Comparison of ENCODE assay signal across 8 mouse cellular contexts in the genomic region with DNA sequence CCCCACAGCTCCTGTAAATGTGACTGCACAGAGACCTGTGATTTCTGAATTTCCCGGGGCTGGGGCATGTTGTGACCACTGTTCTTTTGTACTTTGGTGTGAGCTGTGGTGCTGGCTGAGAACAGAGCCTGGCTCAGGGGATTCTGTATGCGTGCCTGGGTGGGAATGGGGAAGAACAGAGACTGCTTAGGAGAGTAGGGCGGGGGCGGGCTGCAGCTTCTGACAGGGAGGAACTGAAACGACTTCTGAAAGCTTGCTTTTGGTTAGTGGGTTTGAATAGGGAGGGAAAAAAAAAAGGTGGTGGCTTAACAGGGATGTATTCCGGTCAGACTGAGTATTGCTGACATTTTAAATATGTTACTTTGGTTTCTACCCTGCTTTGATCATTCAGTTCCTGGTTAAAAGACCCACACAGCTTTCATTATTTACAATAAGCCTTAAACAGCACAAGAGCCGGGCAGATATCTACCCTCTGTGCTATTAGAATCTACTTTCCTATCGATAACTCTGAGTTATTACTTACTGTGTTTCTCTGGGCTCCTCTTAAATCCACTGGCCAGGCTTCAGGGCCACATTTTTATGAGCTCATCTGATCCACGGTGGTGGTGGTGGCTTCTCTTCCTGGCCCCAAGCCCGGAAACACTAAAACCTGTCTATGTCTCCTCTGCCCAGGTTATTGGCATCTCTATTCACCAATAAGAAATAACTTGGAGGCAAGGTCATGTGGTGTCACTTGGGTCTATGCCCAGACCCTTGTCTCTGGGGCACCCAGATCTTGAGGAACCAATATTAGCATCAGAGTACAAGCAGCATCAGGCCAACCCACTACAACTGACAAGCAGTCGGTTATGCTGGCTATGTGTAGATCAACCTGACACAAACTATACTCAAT. TPM values are rescaled to one million over a fixed set of nuclear protein-coding genes. Genes with fewer than 3 reads are reported as not detected.
DNase-seq lines count a peak whose midpoint lies in the region; ATAC-seq and TF ChIP-seq lines count a peak whose summit lies in the region.

No protein-coding gene starts in this region.

- 52% methylated on average over 11 of the region's 11 CpGs for WGBS in intestine, postnatal 0 days
- WGBS in intestine, embryonic 16.5 days, result 50% methylated on average over 11 of the region's 11 CpGs
- WGBS in liver, embryonic 16.5 days (ENCODE audit: insufficient replicate concordance), result 26% methylated on average over 11 of the region's 11 CpGs
- 48% methylated on average over 11 of the region's 11 CpGs for WGBS in hindbrain, embryonic 13.5 days

- H3K9ac ChIP-seq in intestine, postnatal 0 days (ENCODE audit: low read depth, low read length), result no peak overlapping the region
- no peak overlapping the region for H3K9ac ChIP-seq in intestine, embryonic 16.5 days (ENCODE audit: low read depth, low read length)
- H3K9ac ChIP-seq in liver, embryonic 16.5 days (ENCODE audit: low read depth, low read length), result no peak overlapping the region; the same call in 1 of the 2 replicates
- no peak overlapping the region for H3K9ac ChIP-seq in hindbrain, embryonic 13.5 days

- no peak overlapping the region for H3K27ac ChIP-seq in intestine, postnatal 0 days (ENCODE audit: low read depth, low read length)
- H3K27ac ChIP-seq in intestine, embryonic 16.5 days (ENCODE audit: low read length), result no peak overlapping the region; the same call in 1 of the 2 replicates
- H3K27ac ChIP-seq in liver, embryonic 16.5 days (ENCODE audit: low read length), result peak overlapping the region; percentile 19; the same call in 1 of the 2 replicates
- H3K27ac ChIP-seq in hindbrain, embryonic 13.5 days, result no peak overlapping the region

- TF ChIP-seq CTCF in intestine, postnatal 0 days (IDR thresholded peaks at IDR 0.05; ENCODE audit: low read depth), result no peak

- intact Hi-C loops in left cerebral cortex, postnatal 25 days (cut with DNase I), result no loop called here

- H3K4me2 ChIP-seq in intestine, postnatal 0 days (replicated peaks; ENCODE audit: low read depth), result peak overlapping the region; percentile 59
- no peak overlapping the region for H3K4me2 ChIP-seq in intestine, embryonic 16.5 days (ENCODE audit: low read depth, low read length)
- 0 out of 2 replicates have a peak overlapping the region, but pooled peaks have one; percentile 13 for H3K4me2 ChIP-seq in liver, embryonic 16.5 days (ENCODE audit: low read depth, low read length)
- no peak overlapping the region for H3K4me2 ChIP-seq in hindbrain, embryonic 13.5 days

- H3K9me3 ChIP-seq in intestine, postnatal 0 days (ENCODE audit: control insufficient read depth), result no peaks in the 10 kb centered on the region
- H3K9me3 ChIP-seq in intestine, embryonic 16.5 days (ENCODE audit: control insufficient read depth, low read length), result no peaks in the 10 kb centered on the region; the same call in 1 of the 2 replicates
- H3K9me3 ChIP-seq in liver, embryonic 16.5 days (replicated peaks; ENCODE audit: control insufficient read depth, low read length), result no peaks in the 10 kb centered on the region
- no peaks in the 10 kb centered on the region for H3K9me3 ChIP-seq in hindbrain, embryonic 13.5 days

- H3K27me3 ChIP-seq in intestine, postnatal 0 days (replicated peaks; ENCODE audit: control insufficient read depth, insufficient read depth, low read length), result no peaks in the 10 kb centered on the region
- H3K27me3 ChIP-seq in intestine, embryonic 16.5 days (replicated peaks; ENCODE audit: control insufficient read depth, insufficient read depth, low read length), result no peaks in the 10 kb centered on the region
- no peaks in the 10 kb centered on the region for H3K27me3 ChIP-seq in liver, embryonic 16.5 days (ENCODE audit: control insufficient read depth, insufficient read depth, low read depth, low read length)
- peaks cover 7% of the 10 kb centered on the region; the same call in 1 of the 2 replicates for H3K27me3 ChIP-seq in hindbrain, embryonic 13.5 days

- H3K36me3 ChIP-seq in intestine, postnatal 0 days (ENCODE audit: control insufficient read depth, insufficient read depth), result no peaks in the 10 kb centered on the region
- H3K36me3 ChIP-seq in intestine, embryonic 16.5 days (ENCODE audit: control insufficient read depth, insufficient read depth, low read length), result no peaks in the 10 kb centered on the region
- no peaks in the 10 kb centered on the region for H3K36me3 ChIP-seq in liver, embryonic 16.5 days (ENCODE audit: control insufficient read depth, insufficient read depth)
- H3K36me3 ChIP-seq in hindbrain, embryonic 13.5 days, result no peaks in the 10 kb centered on the region

- DNase-seq in T-cell, adult 2 months (ENCODE audit: low spot score), result peak; percentile 75
- DNase-seq in heart, adult 8-10 months (ENCODE audit: low spot score), result peak; percentile 52
- peak; percentile 65 for DNase-seq in thymus, postnatal 4 days
- no peak for DNase-seq in left cerebral cortex, postnatal 25 days (ENCODE audit: low spot score in 2 of 2)

- H3K4me1 ChIP-seq in intestine, postnatal 0 days (replicated peaks; ENCODE audit: control insufficient read depth, insufficient read depth, low read length), result no peaks in the 10 kb centered on the region
- no peaks in the 10 kb centered on the region for H3K4me1 ChIP-seq in intestine, embryonic 16.5 days (ENCODE audit: control insufficient read depth, insufficient read depth, low read length)
- no peaks in the 10 kb centered on the region for H3K4me1 ChIP-seq in liver, embryonic 16.5 days (ENCODE audit: control insufficient read depth, low read depth, low read length)
- H3K4me1 ChIP-seq in hindbrain, embryonic 13.5 days (replicated peaks), result no peaks in the 10 kb centered on the region

- no peak for ATAC-seq in intestine, postnatal 0 days
- no peak for ATAC-seq in intestine, embryonic 16.5 days
- ATAC-seq in liver, embryonic 16.5 days (ENCODE audit: low read depth), result no peak
- no peak for ATAC-seq in hindbrain, embryonic 13.5 days (ENCODE audit: low FRiP score)

- H3K4me3 ChIP-seq in intestine, postnatal 0 days (ENCODE audit: low read depth, low read length), result peak overlapping the region; percentile 24; the same call in 1 of the 2 replicates
- H3K4me3 ChIP-seq in intestine, embryonic 16.5 days (ENCODE audit: low read length), result no peak overlapping the region
- H3K4me3 ChIP-seq in liver, embryonic 16.5 days (ENCODE audit: low read depth, low read length), result peak overlapping the region; percentile 48
- H3K4me3 ChIP-seq in hindbrain, embryonic 13.5 days, result no peak overlapping the region

RNA-seq across cellular contexts. Expression of gene Slfn2, which starts 2.0 kb away (rescaled TPM):
- polyA plus RNA-seq in intestine, postnatal 0 days (2015; fragmentation: Nextera tagmentation; extraction: Ambion mirVana), result 21.0 and 21.5 TPM in 2 replicates
- 6.1 and 6.9 TPM in 2 replicates for polyA plus RNA-seq in intestine, embryonic 16.5 days (2015; fragmentation: Nextera tagmentation; extraction: Ambion mirVana)
- total RNA-seq in heart, adult 8-10 months (2022), result 1 to 10 TPM; 1.8 to 4.6 (median 2.3) TPM
- polyA plus RNA-seq in liver, embryonic 16.5 days (2015; fragmentation: Nextera tagmentation; extraction: Ambion mirVana), result 11.2 and 11.7 TPM in 2 replicates
- 1.3 TPM in 2 replicates for polyA plus RNA-seq in hindbrain, embryonic 13.5 days (2015; fragmentation: Nextera tagmentation; extraction: Ambion mirVana)
- total RNA-seq in left cerebral cortex, postnatal 25 days (2021), result 1 to 10 TPM; 1.3 to 1.6 TPM

RNA-seq across cellular contexts. Expression of gene Slfn8, which starts 46.3 kb away (rescaled TPM):
- polyA plus RNA-seq in intestine, postnatal 0 days (2015; fragmentation: Nextera tagmentation; extraction: Ambion mirVana), result 0.25 and 0.30 TPM in 2 replicates
- polyA plus RNA-seq in intestine, embryonic 16.5 days (2015; fragmentation: Nextera tagmentation; extraction: Ambion mirVana), result 0.53 and 0.59 TPM in 2 replicates
- total RNA-seq in heart, adult 8-10 months (2022), result under 1 TPM; 0.43 to 0.76 (median 0.67) TPM
- 0.40 and 0.51 TPM in 2 replicates for polyA plus RNA-seq in liver, embryonic 16.5 days (2015; fragmentation: Nextera tagmentation; extraction: Ambion mirVana)
- polyA plus RNA-seq in hindbrain, embryonic 13.5 days (2015; fragmentation: Nextera tagmentation; extraction: Ambion mirVana), result 0.10 and 0.35 TPM in 2 replicates
- under 1 TPM; 0.50 to 0.87 TPM for total RNA-seq in left cerebral cortex, postnatal 25 days (2021)

RNA-seq across cellular contexts. Expression of gene Slfn1, which starts 49.8 kb away (rescaled TPM):
- polyA plus RNA-seq in intestine, postnatal 0 days (2015; fragmentation: Nextera tagmentation; extraction: Ambion mirVana), result 0.51 and 0.53 TPM in 2 replicates
- polyA plus RNA-seq in intestine, embryonic 16.5 days (2015; fragmentation: Nextera tagmentation; extraction: Ambion mirVana), result 0.58 and 0.70 TPM in 2 replicates
- under 1 TPM in 3 of 4 experiments, not detected in 1; 0.12 to 0.66 (median 0.14) TPM for total RNA-seq in heart, adult 8-10 months (2022)
- 1.1 and 1.2 TPM in 2 replicates for polyA plus RNA-seq in liver, embryonic 16.5 days (2015; fragmentation: Nextera tagmentation; extraction: Ambion mirVana)
- polyA plus RNA-seq in hindbrain, embryonic 13.5 days (2015; fragmentation: Nextera tagmentation; extraction: Ambion mirVana), result not detected in 2 replicates
- not detected for total RNA-seq in left cerebral cortex, postnatal 25 days (2021)

Comparison
In these comparisons a context has a peak if more than half of its experiments do, and no peak if none do; other contexts are left out.
1. H3K4me2 ChIP-seq: peak in intestine, postnatal 0 days (single experiment) and liver, embryonic 16.5 days (single experiment); none in intestine, embryonic 16.5 days (single experiment) and hindbrain, embryonic 13.5 days (single experiment).
2. H3K4me3 ChIP-seq: peak in intestine, postnatal 0 days (single experiment) and liver, embryonic 16.5 days (single experiment); none in intestine, embryonic 16.5 days (single experiment) and hindbrain, embryonic 13.5 days (single experiment).
3. DNase-seq: peak in T-cell, adult 2 months (single experiment), heart, adult 8-10 months (single experiment) and thymus, postnatal 4 days (single experiment); none in left cerebral cortex, postnatal 25 days (0 of 2).